In the genomic region with DNA sequence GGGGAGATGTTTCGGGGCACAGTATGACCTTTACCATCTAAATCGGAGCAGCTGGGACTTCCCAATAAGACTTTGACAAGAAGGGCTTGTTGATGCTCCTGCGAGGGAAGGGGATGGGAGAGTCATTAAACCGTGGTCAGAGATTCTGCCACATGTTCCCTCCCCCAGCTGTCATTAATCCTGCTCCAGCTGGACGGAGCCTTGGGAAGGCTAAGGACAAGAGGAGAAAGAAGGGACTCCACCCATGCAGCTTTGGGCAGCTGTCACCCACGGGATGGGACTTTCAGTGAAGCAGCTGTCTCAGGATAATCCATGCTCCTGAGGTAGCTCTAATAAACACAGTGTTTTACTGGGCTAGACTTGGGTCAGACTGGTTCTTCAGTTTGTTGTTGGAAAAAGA, we compare ENCODE assay signal across 14 mouse cellular contexts.
A peak's percentile ranks its signal among the peaks of the same experiment; 100 is the strongest.
DNase-seq lines count a peak whose midpoint lies in the region; ATAC-seq and TF ChIP-seq lines count a peak whose summit lies in the region.
"Had no signal": no experiment of that assay in that cellular context is flagged by ENCODE, and none has a peak within 500 bp of the region (broad histone marks: within the 10 kb centered on the region; RNA-seq: fewer than 3 reads in every experiment).

No protein-coding gene starts in this region.

- ATAC-seq in embryonic facial prominence, embryonic 12.5 days (ENCODE audit: insufficient number of reproducible peaks, insufficient read depth, low FRiP score, low TSS enrichment), result 0 out of 2 replicates have a peak, but pooled peaks have one; percentile 28
- ATAC-seq in lung, embryonic 14.5 days (ENCODE audit: insufficient read depth), result peak; percentile 64; the same call in 1 of the 2 replicates
- peak; percentile 55; the same call in 1 of the 2 replicates for ATAC-seq in lung, embryonic 16.5 days (ENCODE audit: low read depth)
- ATAC-seq in stomach, embryonic 15.5 days (ENCODE audit: insufficient read depth, low FRiP score, low read depth), result no peak
- no peak for ATAC-seq in megakaryocyte, adult 5-6 weeks (ENCODE audit: poor library complexity, severe bottlenecking)
- ATAC-seq: activated CD4-positive, CD25-positive, alpha-beta regulatory T cell, adult 4 months; forebrain, embryonic 16.5 days had no signal

- TF ChIP-seq CTCF in lung, embryonic 14.5 days (IDR thresholded peaks at IDR 0.05; ENCODE audit: low read depth), result no peak
- no peak for TF ChIP-seq CTCF in lung, adult 2 months (IDR thresholded peaks at IDR 0.05; ENCODE audit: insufficient read depth, low read length)

- no peaks in the 10 kb centered on the region for H3K9me3 ChIP-seq in embryonic facial prominence, embryonic 12.5 days
- H3K9me3 ChIP-seq in embryonic facial prominence, embryonic 10.5 days, result 0 out of 2 replicates have a peak, but pooled peaks cover 5% of the 10 kb centered on the region
- no peaks in the 10 kb centered on the region for H3K9me3 ChIP-seq in lung, embryonic 14.5 days (ENCODE audit: low read depth, low read length)
- no peaks in the 10 kb centered on the region for H3K9me3 ChIP-seq in lung, embryonic 16.5 days (ENCODE audit: control insufficient read depth, low read length)
- no peaks in the 10 kb centered on the region for H3K9me3 ChIP-seq in stomach, embryonic 15.5 days
- H3K9me3 ChIP-seq: liver, embryonic 13.5 days had no signal

- H3K27ac ChIP-seq in embryonic facial prominence, embryonic 12.5 days, result no peak overlapping the region
- no peak overlapping the region; the same call in 1 of the 2 replicates for H3K27ac ChIP-seq in embryonic facial prominence, embryonic 10.5 days (replicated peaks)
- peak overlapping the region; percentile 4; the same call in 1 of the 2 replicates for H3K27ac ChIP-seq in lung, embryonic 14.5 days (ENCODE audit: low read depth)
- no peak overlapping the region for H3K27ac ChIP-seq in lung, embryonic 16.5 days (ENCODE audit: low read length)
- H3K27ac ChIP-seq in stomach, embryonic 15.5 days, result peak overlapping the region; percentile 72; the same call in 1 of the 2 replicates
- H3K27ac ChIP-seq: liver, embryonic 13.5 days had no signal

- peaks cover 9% of the 10 kb centered on the region; the same call in 1 of the 2 replicates for H3K4me1 ChIP-seq in embryonic facial prominence, embryonic 12.5 days
- peaks cover 22% of the 10 kb centered on the region for H3K4me1 ChIP-seq in embryonic facial prominence, embryonic 10.5 days
- H3K4me1 ChIP-seq in lung, embryonic 14.5 days (ENCODE audit: insufficient read depth), result peaks cover 13% of the 10 kb centered on the region; the same call in 1 of the 2 replicates
- H3K4me1 ChIP-seq in lung, adult 2 months (ENCODE audit: control insufficient read depth, insufficient read depth, low read length), result peaks cover 11% of the 10 kb centered on the region
- H3K4me1 ChIP-seq in lung, embryonic 16.5 days (replicated peaks; ENCODE audit: control insufficient read depth, insufficient read depth, low read length), result peaks cover 10% of the 10 kb centered on the region
- peaks cover 6% of the 10 kb centered on the region; the same call in 1 of the 2 replicates for H3K4me1 ChIP-seq in stomach, embryonic 15.5 days

- no peak overlapping the region for H3K9ac ChIP-seq in embryonic facial prominence, embryonic 12.5 days
- H3K9ac ChIP-seq in lung, embryonic 14.5 days, result no peak overlapping the region
- no peak overlapping the region for H3K9ac ChIP-seq in lung, embryonic 16.5 days (ENCODE audit: low read length)
- H3K9ac ChIP-seq in stomach, embryonic 15.5 days, result no peak overlapping the region
- H3K9ac ChIP-seq: liver, embryonic 13.5 days had no signal

- H3K4me2 ChIP-seq in embryonic facial prominence, embryonic 12.5 days (replicated peaks), result no peak overlapping the region
- no peak overlapping the region for H3K4me2 ChIP-seq in lung, embryonic 14.5 days
- H3K4me2 ChIP-seq in lung, embryonic 16.5 days (ENCODE audit: low read depth, low read length), result no peak overlapping the region
- H3K4me2 ChIP-seq in stomach, embryonic 15.5 days, result no peak overlapping the region
- H3K4me2 ChIP-seq: liver, embryonic 13.5 days had no signal

- DNase-seq in embryonic facial prominence, embryonic 10.5 days (ENCODE audit: low spot score), result no peak
- peak; percentile 54 for DNase-seq in lung, embryonic 14.5 days
- no peak for DNase-seq in lung, adult 2 months
- DNase-seq in yolk sac, embryonic 10.5 days (ENCODE audit: low spot score), result no peak
- DNase-seq: layer of hippocampus, adult 9-11 months; liver, embryonic 13.5 days; midbrain, embryonic 14.5 days; thymus, postnatal 36 days had no signal

- no peak for TF ChIP-seq POLR2A in lung, adult 2 months (IDR thresholded peaks at IDR 0.05; ENCODE audit: borderline replicate concordance, extremely low read depth, low read depth, low read length)

- H3K27me3 ChIP-seq in embryonic facial prominence, embryonic 12.5 days, result no peaks in the 10 kb centered on the region
- no peaks in the 10 kb centered on the region for H3K27me3 ChIP-seq in embryonic facial prominence, embryonic 10.5 days (replicated peaks; ENCODE audit: low read depth, poor library complexity, severe bottlenecking)
- H3K27me3 ChIP-seq in lung, embryonic 14.5 days (ENCODE audit: insufficient read depth, low read length), result no peaks in the 10 kb centered on the region
- no peaks in the 10 kb centered on the region for H3K27me3 ChIP-seq in lung, embryonic 16.5 days (ENCODE audit: control insufficient read depth, insufficient read depth, low read depth, low read length)
- no peaks in the 10 kb centered on the region for H3K27me3 ChIP-seq in stomach, embryonic 15.5 days (replicated peaks)
- H3K27me3 ChIP-seq: liver, embryonic 13.5 days had no signal

- H3K36me3 ChIP-seq in embryonic facial prominence, embryonic 12.5 days, result no peaks in the 10 kb centered on the region
- peaks cover 8% of the 10 kb centered on the region; the same call in 1 of the 2 replicates for H3K36me3 ChIP-seq in embryonic facial prominence, embryonic 10.5 days (replicated peaks)
- no peaks in the 10 kb centered on the region for H3K36me3 ChIP-seq in lung, embryonic 14.5 days (ENCODE audit: insufficient read depth)
- H3K36me3 ChIP-seq in lung, embryonic 16.5 days (ENCODE audit: control insufficient read depth, insufficient read depth, low read length), result no peaks in the 10 kb centered on the region
- H3K36me3 ChIP-seq in stomach, embryonic 15.5 days, result no peaks in the 10 kb centered on the region

- no peak overlapping the region for H3K4me3 ChIP-seq in embryonic facial prominence, embryonic 12.5 days
- H3K4me3 ChIP-seq in embryonic facial prominence, embryonic 10.5 days, result no peak overlapping the region
- H3K4me3 ChIP-seq in lung, embryonic 14.5 days (ENCODE audit: low read depth, low read length), result no peak overlapping the region
- no peak overlapping the region for H3K4me3 ChIP-seq in lung, adult 2 months (replicated peaks; ENCODE audit: extremely low read depth, low read depth, low read length)
- H3K4me3 ChIP-seq in lung, embryonic 16.5 days (ENCODE audit: low read length), result no peak overlapping the region
- H3K4me3 ChIP-seq in stomach, embryonic 15.5 days (replicated peaks), result no peak overlapping the region
- H3K4me3 ChIP-seq: liver, embryonic 13.5 days had no signal

- WGBS in embryonic facial prominence, embryonic 12.5 days, result 39% methylated on average over 6 of the region's 6 CpGs
- WGBS in embryonic facial prominence, embryonic 10.5 days, result 48% methylated on average over 6 of the region's 6 CpGs
- WGBS in lung, embryonic 14.5 days, result 31% methylated on average over 6 of the region's 6 CpGs
- 42% methylated on average over 6 of the region's 6 CpGs for WGBS in lung, adult 2 months
- 30% methylated on average over 6 of the region's 6 CpGs for WGBS in lung, embryonic 16.5 days
- WGBS in stomach, embryonic 15.5 days, result 33% methylated on average over 6 of the region's 6 CpGs

Comparison
In these comparisons a context has a peak if more than half of its experiments do, and no peak if none do; other contexts are left out.
1. H3K27ac ChIP-seq: peak in lung, embryonic 14.5 days (single experiment) and stomach, embryonic 15.5 days (single experiment); none in embryonic facial prominence, embryonic 12.5 days (single experiment), embryonic facial prominence, embryonic 10.5 days (single experiment) and lung, embryonic 16.5 days (single experiment).
2. ATAC-seq: peak in embryonic facial prominence, embryonic 12.5 days (single experiment), lung, embryonic 14.5 days (single experiment) and lung, embryonic 16.5 days (single experiment); none in stomach, embryonic 15.5 days (single experiment) and megakaryocyte, adult 5-6 weeks (single experiment).